Mouse (Mus musculus) olfactory bulb, adult 2 months (tissue): Measurements from ENCODE around the gene Ripor3.
A peak's percentile ranks its signal among the peaks of the same experiment; 100 is the strongest.

Experiments
- CTCF ChIP-seq: fragments of 200-500 bp; IDR thresholded peaks from 2 replicates; pipeline ENCODE4 v1.5.1; 2012; ENCODE audit warnings: low read depth, mild to moderate bottlenecking, low read length, moderate library complexity; ENCODE audit not compliant: insufficient read depth
- POLR2A ChIP-seq: fragments of 200-500 bp; IDR thresholded peaks from 2 replicates; pipeline ENCODE4 v1.6.1; 2012; ENCODE audit warnings: mild to moderate bottlenecking, low read depth, low read length, moderate library complexity; ENCODE audit not compliant: insufficient read depth

DNA sequence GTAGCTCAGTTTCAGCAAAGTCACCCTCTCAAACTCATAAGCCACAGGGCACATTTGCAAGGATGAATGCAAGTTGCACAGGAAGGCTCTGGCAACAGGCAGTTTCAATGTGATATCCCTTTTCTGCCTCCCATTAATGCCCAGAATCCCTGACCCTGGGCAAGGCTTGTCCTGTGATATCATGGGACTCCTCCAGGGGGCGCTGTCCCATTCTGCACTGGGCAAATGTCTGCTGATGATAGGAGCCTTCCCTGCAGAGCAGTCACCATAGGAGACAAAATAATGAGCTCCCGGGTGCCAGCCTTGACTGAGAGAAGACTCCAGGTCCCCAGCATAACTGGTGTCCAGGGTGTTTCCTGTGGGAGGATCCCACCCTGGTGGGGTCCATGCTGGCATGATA is 42.3 kb upstream of the Ripor3 start:
- TF ChIP-seq POLR2A: no peak
- TF ChIP-seq CTCF: peak; percentile 33; the same call in 1 of the 2 replicates
